Mouse (Mus musculus): ENCODE data around the gene Rps15a.

GRCm38 (mm10) chr7:118102231-118102630 is 13.8 kb downstream of the Rps15a start:
- TF ChIP-seq POLR2A (IDR thresholded peaks at IDR 0.05; ENCODE audit: control insufficient read depth, extremely low read depth, insufficient read depth, low read length, poor library complexity) (no peak), CTCF (IDR thresholded peaks at IDR 0.05; ENCODE audit: borderline replicate concordance, control insufficient read depth, extremely low read depth, insufficient read depth, low read length, poor library complexity) (no peak)
